Mouse (Mus musculus) thymus, postnatal 10 days (tissue): ENCODE measurements around the gene Rbp1.

Experiments
- DNase-seq, 2 experiments: peaks; one replicate each; pipeline ENCODE4 v3.0.0; 2021; ENCODE audit warnings: low spot score in 2 of 2

The Rbp1 gene

GRCm38 (mm10) chr9:98492212-98492611 is 69.5 kb downstream of the Rbp1 start:
- no peak for DNase-seq

- DNase-seq: no peak
Measured at GRCm38 (mm10) chr9:98492821-98493220, 70.1 kb downstream of the Rbp1 start.
